Mouse (Mus musculus) brain, embryonic 14.5 days (tissue): Measurements from ENCODE around the gene Gcgr.

Experiments used
- CTCF ChIP-seq: fragments of 200-500 bp; IDR thresholded peaks from 2 replicates; pipeline ENCODE4 v1.5.1; 2012; ENCODE audit warnings: inconsistent platforms, mild to moderate bottlenecking, moderate library complexity, borderline replicate concordance; ENCODE audit not compliant: insufficient read depth, insufficient read length; ENCODE audit errors: extremely low read depth
- POLR2A ChIP-seq: fragments of 200-500 bp; IDR thresholded peaks from 2 replicates; pipeline ENCODE4 v1.6.1; 2012; ENCODE audit warnings: mild to moderate bottlenecking, inconsistent platforms, borderline replicate concordance; ENCODE audit not compliant: poor library complexity, insufficient read depth, insufficient read length, severe bottlenecking; ENCODE audit errors: extremely low read depth

DNA sequence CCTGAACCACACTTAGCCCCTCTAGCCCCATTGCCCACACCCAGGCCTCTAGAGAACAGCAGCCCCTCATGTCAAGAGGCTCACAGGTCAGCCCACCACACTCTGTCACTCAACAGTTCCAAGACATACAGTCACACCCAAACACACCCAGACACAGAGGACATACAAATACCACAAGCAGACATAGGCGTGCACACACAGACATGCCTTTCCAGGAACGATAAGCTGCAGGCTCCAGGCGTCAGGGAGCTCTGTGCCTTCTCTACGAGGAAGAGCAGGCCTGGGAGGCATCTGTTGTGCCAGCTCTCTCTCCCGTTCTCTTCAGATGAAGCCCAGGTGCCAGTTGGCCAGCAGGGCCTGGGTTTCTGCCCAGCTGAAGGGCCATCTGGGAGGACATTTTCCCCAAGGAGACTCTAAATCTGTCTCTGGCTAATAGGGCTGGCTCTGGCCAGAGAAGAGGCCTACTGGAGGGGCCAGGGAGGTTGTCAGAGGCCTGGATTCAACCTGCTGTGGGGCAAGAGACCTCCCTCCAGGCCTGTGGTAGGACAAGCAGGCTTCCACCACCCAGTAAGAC lies 9.4 kb upstream of the Gcgr start:
- TF ChIP-seq POLR2A, result no peak
- no peak for TF ChIP-seq CTCF
